Mouse (Mus musculus) liver, postnatal 0 days (tissue): ENCODE measurements around the gene Dpy19l3. TPM values are rescaled to one million over a fixed set of nuclear protein-coding genes. Genes with fewer than 3 reads are reported as not detected.

Experiments used
- ATAC-seq: fragments of 200-750 bp; cut with Nextera tagmentation; 2 replicates; pipeline ENCODE4 v1.8.0; 2017; ENCODE audit warnings: mild to moderate bottlenecking, moderate library complexity
- DNase-seq: peaks from one replicate; pipeline ENCODE4 v3.0.0-alpha.2; 2016
- H3K27ac ChIP-seq: fragments of 300-500 bp; sonication (generic); 2 replicates; pipeline ENCODE4 v1.5.1; 2014; ENCODE audit warnings: antibody characterized with exemption, moderate library complexity, mild to moderate bottlenecking, low read depth
- H3K27me3 ChIP-seq: fragments of 300-500 bp; sonication (generic); 2 replicates; pipeline ENCODE4 v1.6.1; 2014; ENCODE audit warnings: low read length, control low read depth, mixed read lengths; ENCODE audit not compliant: insufficient read depth
- H3K36me3 ChIP-seq: fragments of 300-500 bp; sonication (generic); replicated peaks from 2 replicates; pipeline ENCODE4 v1.6.1; 2014; ENCODE audit warnings: mild to moderate bottlenecking, control low read depth, low read length, moderate library complexity, mixed read lengths; ENCODE audit not compliant: insufficient read depth
- H3K4me1 ChIP-seq: fragments of 300-500 bp; sonication (generic); 2 replicates; pipeline ENCODE4 v1.6.1; 2014; ENCODE audit warnings: antibody characterized with exemption, mild to moderate bottlenecking, control low read depth; ENCODE audit not compliant: insufficient read depth
- H3K4me2 ChIP-seq: fragments of 300-500 bp; sonication (generic); 2 replicates; pipeline ENCODE4 v1.6.1; 2014; ENCODE audit warnings: low read depth, mild to moderate bottlenecking, low read length, moderate library complexity, mixed read lengths
- H3K4me3 ChIP-seq: fragments of 300-500 bp; sonication (generic); 2 replicates; pipeline ENCODE4 v1.5.1; 2014; ENCODE audit warnings: low read depth, low read length
- H3K9ac ChIP-seq: fragments of 300-500 bp; sonication (generic); replicated peaks from 2 replicates; pipeline ENCODE4 v1.6.1; 2014; ENCODE audit warnings: mild to moderate bottlenecking, moderate library complexity
- H3K9me3 ChIP-seq: fragments of 300-500 bp; sonication (generic); 2 replicates; pipeline ENCODE4 v1.6.1; 2016; ENCODE audit warnings: mild to moderate bottlenecking, control low read depth, low read length, mixed read lengths
- CTCF ChIP-seq: sonication (generic); IDR thresholded peaks from 2 replicates; pipeline ENCODE4 v1.5.1; 2016; ENCODE audit warnings: antibody characterized with exemption, low read depth
- EP300 ChIP-seq: IDR thresholded peaks from 2 replicates; pipeline ENCODE4 v1.6.1; 2016; ENCODE audit warnings: antibody characterized with exemption, low read depth, mild to moderate bottlenecking
- WGBS: fragments of 180-500 bp; shearing (Covaris S2); extraction: QIAGEN DNeasy Blood & Tissue Kit; methylation state at CpG from one replicate; pipeline ENCODE4 v1.1.7; 2014; ENCODE audit not compliant: insufficient replicate concordance; 5-methylcytosine and 5-hydroxymethylcytosine counted together
- polyA plus RNA-seq: library from polyadenylated mRNA; unstranded; fragments of >200 nt; fragmentation: Nextera tagmentation; extraction: Ambion mirVana; gene quantifications from 2 replicates; pipeline ENCODE4 v1.2.1, GENCODE M21; 2015

Dpy19l3 gene
- polyA plus RNA-seq, 1 experiment from 2014 or later = 6.0 TPM

DNA sequence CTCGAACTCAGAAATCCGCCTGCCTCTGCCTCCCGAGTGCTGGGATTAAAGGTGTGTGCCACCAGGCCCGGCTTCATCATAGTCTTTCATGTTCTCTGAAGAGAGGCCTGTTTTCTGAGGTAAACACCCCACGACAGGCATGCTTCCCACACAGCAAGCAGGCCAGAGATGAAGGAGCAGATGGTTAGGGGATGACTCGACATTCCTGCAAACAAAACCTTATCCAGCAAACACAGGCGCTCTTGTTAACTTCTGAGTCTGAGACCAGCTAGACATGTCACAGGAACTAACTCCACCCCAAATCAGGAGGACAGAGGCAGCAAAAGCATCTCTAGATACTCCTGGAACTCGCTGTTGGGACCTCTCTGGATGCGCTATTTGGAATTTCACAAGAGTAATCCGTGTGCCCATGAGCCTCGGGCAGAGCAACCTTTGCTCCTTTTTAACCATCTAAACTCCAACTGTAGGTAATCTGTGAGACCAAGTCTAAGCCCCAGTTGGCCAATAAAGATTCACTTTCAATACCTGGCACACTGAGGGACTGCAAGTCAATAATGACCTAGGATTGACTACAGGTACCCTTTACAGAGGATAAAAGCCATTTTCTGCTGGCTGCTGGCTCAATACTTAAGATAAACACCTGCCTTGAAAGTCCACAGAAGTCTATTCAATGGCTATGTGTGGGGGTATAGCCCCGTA is 38.0 kb upstream of the Dpy19l3 start:
- TF ChIP-seq EP300 = 0 out of 2 replicates have a peak, but pooled peaks have one; percentile 45
- no peak for TF ChIP-seq CTCF
- no peak overlapping the region for H3K4me2 ChIP-seq
- no peak overlapping the region for H3K4me3 ChIP-seq
- H3K9ac ChIP-seq = no peak overlapping the region
- H3K9me3 ChIP-seq = no peaks in the 10 kb centered on the region
- H3K4me1 ChIP-seq = peaks cover 19% of the 10 kb centered on the region
- 0 out of 2 replicates have a peak overlapping the region, but pooled peaks have one; percentile 71 for H3K27ac ChIP-seq
- WGBS = 57% methylated on average over 12 of the region's 12 CpGs
- ATAC-seq (peak; percentile 93), DNase-seq (peak; percentile 25)
- H3K27me3 ChIP-seq = no peaks in the 10 kb centered on the region
- H3K36me3 ChIP-seq = peaks cover 61% of the 10 kb centered on the region

DNA sequence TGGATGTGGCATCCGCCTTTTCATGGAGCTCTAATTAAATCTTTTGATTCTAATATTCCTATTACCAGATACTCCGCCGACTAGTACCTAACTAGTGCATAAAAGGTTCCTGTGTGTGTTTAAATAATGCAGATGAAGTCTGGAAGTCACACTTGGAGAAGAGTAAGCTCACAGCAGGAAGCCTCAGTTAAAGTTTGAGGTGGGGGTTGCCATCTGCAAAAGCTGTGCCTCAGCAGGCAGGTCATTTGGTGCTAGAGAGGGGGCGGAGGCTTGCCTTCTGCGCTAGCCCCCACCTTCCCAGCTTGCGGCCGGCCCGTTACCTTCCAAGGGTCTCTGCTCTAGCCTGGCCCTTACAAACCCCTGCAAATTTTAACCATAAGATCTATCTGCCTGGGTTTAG is 36.7 kb upstream of the Dpy19l3 start:
- Histone ChIP-seq H3K9me3 (no peaks in the 10 kb centered on the region), H3K27me3 (no peaks in the 10 kb centered on the region), H3K9ac (no peak overlapping the region), H3K4me1 (peaks cover 11% of the 10 kb centered on the region), H3K4me2 (no peak overlapping the region), H3K36me3 (peaks cover 67% of the 10 kb centered on the region), H3K27ac (no peak overlapping the region), H3K4me3 (no peak overlapping the region)
- DNase-seq (no peak), ATAC-seq (no peak)
- WGBS = 88% methylated on average over 8 of the region's 8 CpGs
- TF ChIP-seq CTCF = no peak
- no peak for TF ChIP-seq EP300

DNA sequence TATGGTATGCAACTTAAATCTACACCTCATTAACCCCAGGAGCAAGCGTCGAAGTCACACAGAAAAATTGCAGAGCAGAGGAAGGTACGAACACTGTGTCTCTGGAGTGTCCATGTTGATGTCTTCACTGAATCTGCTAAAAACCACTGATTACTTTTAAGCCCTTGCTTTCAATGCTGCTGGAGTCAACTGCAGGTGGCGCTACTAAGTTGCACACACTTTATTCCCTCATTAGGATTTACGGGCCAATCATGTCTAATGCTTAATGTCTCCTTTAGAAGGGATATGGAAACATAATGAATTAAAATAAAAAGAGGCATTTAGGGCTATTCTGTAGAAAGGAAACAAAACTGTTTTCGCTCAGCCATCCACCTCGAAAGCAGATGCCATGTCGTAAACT is 35.9 kb upstream of the Dpy19l3 start:
- Histone ChIP-seq H3K4me3 (no peak overlapping the region), H3K9me3 (no peaks in the 10 kb centered on the region), H3K36me3 (peaks cover 67% of the 10 kb centered on the region), H3K4me2 (no peak overlapping the region), H3K9ac (no peak overlapping the region), H3K27ac (no peak overlapping the region), H3K27me3 (no peaks in the 10 kb centered on the region), H3K4me1 (peaks cover 11% of the 10 kb centered on the region)
- 85% methylated on average over 8 of the region's 8 CpGs for WGBS
- no peak for TF ChIP-seq EP300
- peak; percentile 61 for TF ChIP-seq CTCF
- DNase-seq (no peak), ATAC-seq (no peak)

DNA sequence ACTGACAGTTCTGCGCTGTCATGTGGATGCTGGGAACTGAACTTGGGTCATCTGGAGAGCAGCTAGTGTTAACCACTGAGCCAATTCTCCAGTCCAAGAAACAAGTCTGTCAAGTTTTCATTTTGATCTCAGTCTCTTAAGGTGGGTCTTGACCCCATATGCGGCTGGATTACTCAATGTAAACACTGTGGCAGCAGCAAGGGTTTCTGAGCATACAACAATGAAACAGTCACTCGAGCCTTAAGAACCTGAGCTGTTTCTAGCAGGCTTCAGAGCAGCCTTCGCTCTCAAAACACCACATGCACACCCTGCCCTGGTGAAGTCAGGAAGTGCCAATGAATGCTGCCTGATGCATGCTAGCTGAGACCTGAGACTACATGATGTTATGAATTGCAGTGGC is 31.3 kb upstream of the Dpy19l3 start:
- H3K36me3 ChIP-seq = peaks cover 44% of the 10 kb centered on the region
- WGBS = 79% methylated on average over 4 of the region's 4 CpGs
- TF ChIP-seq CTCF (no peak), EP300 (no peak)
- DNase-seq (no peak), ATAC-seq (no peak)
- no peaks in the 10 kb centered on the region for H3K4me1 ChIP-seq
- H3K4me2 ChIP-seq = no peak overlapping the region
- H3K4me3 ChIP-seq = no peak overlapping the region
- H3K9me3 ChIP-seq = no peaks in the 10 kb centered on the region
- H3K9ac ChIP-seq = no peak overlapping the region
- H3K27ac ChIP-seq = no peak overlapping the region
- H3K27me3 ChIP-seq = no peaks in the 10 kb centered on the region

DNA sequence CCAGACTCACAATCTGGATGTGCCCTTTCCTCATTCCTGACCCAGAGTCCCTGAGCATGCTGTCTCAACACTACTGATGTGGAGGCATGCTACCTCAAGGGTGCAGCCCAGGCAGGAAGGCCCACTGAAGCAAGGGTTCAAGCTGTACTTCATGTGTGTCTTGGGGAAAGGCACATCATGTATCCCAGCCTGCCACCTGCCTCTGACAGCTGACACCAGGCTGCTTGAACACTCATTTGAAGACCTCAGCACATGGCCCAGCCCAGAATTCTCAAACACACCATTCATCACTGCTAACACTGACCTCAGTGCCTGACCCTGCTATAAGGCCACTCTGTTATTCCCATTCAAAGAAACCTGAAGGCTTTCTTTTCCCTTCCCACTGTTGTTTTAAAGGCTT is 28.0 kb upstream of the Dpy19l3 start:
- Histone ChIP-seq H3K4me1 (no peaks in the 10 kb centered on the region), H3K36me3 (peaks cover 37% of the 10 kb centered on the region), H3K27me3 (no peaks in the 10 kb centered on the region), H3K9ac (no peak overlapping the region), H3K4me2 (no peak overlapping the region), H3K4me3 (no peak overlapping the region), H3K9me3 (no peaks in the 10 kb centered on the region), H3K27ac (no peak overlapping the region)
- no peak for ATAC-seq
- TF ChIP-seq CTCF = no peak
- no peak for TF ChIP-seq EP300
- DNase-seq = no peak

DNA sequence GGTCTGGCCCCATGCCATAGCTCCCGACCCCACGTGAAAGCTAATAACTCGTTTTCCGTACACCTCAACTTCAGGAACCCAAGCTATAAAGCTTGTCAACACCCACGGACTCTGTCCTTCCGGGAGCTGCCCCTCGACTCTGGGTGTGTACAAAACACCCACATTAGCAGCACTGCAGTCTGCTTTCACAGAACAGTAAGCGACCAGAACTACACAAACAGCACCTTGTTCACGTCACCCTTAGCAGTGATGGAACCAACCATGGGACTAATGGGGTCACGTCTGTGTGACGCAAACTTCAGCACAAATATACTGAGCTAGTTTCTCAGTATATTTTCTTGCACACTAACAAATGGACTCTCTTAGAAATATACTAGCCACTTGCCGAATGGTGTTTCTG is 19.9 kb upstream of the Dpy19l3 start:
- peak; percentile 75 for ATAC-seq
- Histone ChIP-seq H3K36me3 (peaks cover 37% of the 10 kb centered on the region), H3K4me1 (no peaks in the 10 kb centered on the region)

DNA sequence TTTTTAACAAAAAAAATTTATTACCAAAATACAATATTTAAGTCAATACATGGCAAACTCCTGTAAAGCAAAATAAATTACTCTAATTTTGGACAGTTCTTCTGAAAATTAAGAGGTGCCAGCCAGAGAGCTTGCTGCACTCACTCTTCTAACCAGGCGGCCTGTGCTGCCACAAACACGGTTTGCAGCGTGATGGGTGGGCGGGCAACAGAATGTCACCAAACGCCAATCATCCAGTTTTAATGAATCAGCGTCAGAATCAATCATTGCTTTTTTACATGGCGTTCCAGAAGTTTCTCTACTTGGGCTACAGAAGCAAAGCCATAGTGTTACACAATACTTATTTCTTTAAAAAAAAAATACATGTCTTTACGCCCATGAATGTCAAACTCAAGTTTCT is 18.1 kb upstream of the Dpy19l3 start:
- no peak overlapping the region for H3K9ac ChIP-seq
- TF ChIP-seq CTCF = no peak
- no peak for TF ChIP-seq EP300
- no peaks in the 10 kb centered on the region for H3K9me3 ChIP-seq
- no peak for DNase-seq
- ATAC-seq = no peak
- H3K27ac ChIP-seq = no peak overlapping the region
- no peaks in the 10 kb centered on the region for H3K27me3 ChIP-seq
- peaks cover 33% of the 10 kb centered on the region for H3K36me3 ChIP-seq
- no peak overlapping the region for H3K4me3 ChIP-seq
- no peaks in the 10 kb centered on the region for H3K4me1 ChIP-seq
- 83% methylated on average over 8 of the region's 8 CpGs for WGBS
- no peak overlapping the region for H3K4me2 ChIP-seq

More for the DNA sequence above, 19.9 kb upstream of the Dpy19l3 start:
- no peak overlapping the region for H3K4me3 ChIP-seq
- no peak for TF ChIP-seq EP300
- no peak for TF ChIP-seq CTCF
- no peaks in the 10 kb centered on the region for H3K9me3 ChIP-seq
- no peak overlapping the region for H3K4me2 ChIP-seq
- H3K27me3 ChIP-seq = no peaks in the 10 kb centered on the region
- H3K9ac ChIP-seq = no peak overlapping the region
- H3K27ac ChIP-seq = no peak overlapping the region
- WGBS = 73% methylated on average over 12 of the region's 12 CpGs
- DNase-seq = no peak
